Mouse (Mus musculus): ENCODE measurements around the gene Rhov. TPM values are rescaled to one million over a fixed set of nuclear protein-coding genes. Genes with fewer than 3 reads are reported as not detected.
A peak's percentile ranks its signal among the peaks of the same experiment; 100 is the strongest.

The Rhov gene
- total RNA-seq, 1 experiment from 2014 or later = not detected

GRCm38 (mm10) chr2:119237871-119238220 is 33.2 kb downstream of the Rhov start:
- peak; percentile 49 for DNase-seq

GRCm38 (mm10) chr2:119237210-119237870 is 33.7 kb downstream of the Rhov start, which contains the start of gene Spint1:
Gene Spint1 (plus strand): TSS chr2:119237362.
- peak; percentile 34 for DNase-seq

- no peak for DNase-seq
Observed at GRCm38 (mm10) chr2:119236682-119237209, 34.3 kb downstream of the Rhov start.

- no peak for DNase-seq
Observed at GRCm38 (mm10) chr2:119229775-119230704, 41.0 kb downstream of the Rhov start, which contains the start of gene Ppp1r14d. Gene Ppp1r14d (minus strand): TSS chr2:119229906.

Other genes starting within 250 kb of the Rhov start
- 14.8 and 16.9 TPM in 2 replicates for gene Ccdc32, start 241.9 kb downstream of the Rhov start, total RNA-seq (2021)
- gene Rpusd2, start 236.5 kb downstream of the Rhov start, total RNA-seq (2021) = 4.6 and 5.7 TPM in 2 replicates
- 8.1 and 8.3 TPM in 2 replicates for gene Knl1, start 224.2 kb downstream of the Rhov start, total RNA-seq (2021)
- 7.8 and 8.7 TPM in 2 replicates for gene Rad51, start 158.5 kb downstream of the Rhov start, total RNA-seq (2021)
- gene Rmdn3, start 114.2 kb downstream of the Rhov start, total RNA-seq (2021) = 71.5 and 85.1 TPM in 2 replicates
- 6.7 and 35.4 TPM in 2 replicates for gene Gchfr, start 103.5 kb downstream of the Rhov start, total RNA-seq (2021)
- 0.23 and 0.26 TPM in 2 replicates for gene Gm14137, start 96.8 kb downstream of the Rhov start, total RNA-seq (2021)
- gene Zfyve19, start 62.7 kb downstream of the Rhov start, total RNA-seq (2021) = 24.9 and 33.6 TPM in 2 replicates
- gene Dnajc17, start 62.5 kb downstream of the Rhov start, total RNA-seq (2021) = 12.7 and 17.9 TPM in 2 replicates
- not detected in 2 replicates for gene Ppp1r14d, start 41.4 kb downstream of the Rhov start, total RNA-seq (2021)
- 4.7 and 4.8 TPM in 2 replicates for gene Spint1, start 33.9 kb downstream of the Rhov start, total RNA-seq (2021)
- 18.1 and 18.6 TPM in 2 replicates for gene Vps18, start 17.5 kb upstream of the Rhov start, total RNA-seq (2021)
- 13.7 and 14.4 TPM in 2 replicates for gene Dll4, start 54.5 kb upstream of the Rhov start, total RNA-seq (2021)
- 3.7 and 6.2 TPM in 2 replicates for gene Chac1, start 80.0 kb upstream of the Rhov start, total RNA-seq (2021)
- 18.6 and 18.9 TPM in 2 replicates for gene Ino80, start 206.4 kb upstream of the Rhov start, total RNA-seq (2021)

Data from adrenal gland, postnatal 14 days (tissue).